Mouse (Mus musculus) embryo, embryonic 10.5 days (tissue): ENCODE measurements at regions not wholly inside any gene's neighbourhood (a gene's known extent, or its start where the extent isn't known, plus 50 kb on each side); places are given as distances from the start of the nearest gene placed in this dataset.

Experiments used
- DNase-seq: peaks from one replicate; pipeline ENCODE4 v3.0.0-alpha.2; 2015; ENCODE audit warnings: low spot score

- DNase-seq, result no peak
Observed at GRCm38 (mm10) chr16:92915651-92916050, 89.7 kb upstream of the Runx1 start.

GRCm38 (mm10) chr16:92906873-92907272, 80.9 kb upstream of the Runx1 start:
- DNase-seq, result no peak

DNA sequence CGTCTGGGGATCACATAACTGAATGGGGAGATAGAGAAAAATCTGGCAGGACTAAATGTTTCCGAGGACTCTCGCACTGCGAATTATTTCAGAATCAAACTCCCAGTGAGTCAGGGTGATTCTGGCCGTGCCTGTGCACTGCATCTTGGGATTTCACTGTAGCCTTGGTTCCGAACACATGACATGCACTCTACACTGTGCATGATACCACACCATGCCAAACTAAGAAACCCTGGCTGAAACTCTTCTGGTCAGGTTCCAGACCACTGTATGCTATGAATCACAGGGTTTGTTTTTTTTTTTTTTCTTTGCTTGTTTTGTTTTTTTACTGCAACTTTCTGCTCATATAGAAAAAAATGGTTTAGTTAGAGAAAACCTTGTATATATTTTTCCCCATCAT, 79.7 kb upstream of the Runx1 start:
- DNase-seq, result no peak

GRCm38 (mm10) chr16:92903892-92904473, 78.0 kb upstream of the Runx1 start:
- no peak for DNase-seq

- no peak for DNase-seq
Observed at GRCm38 (mm10) chr16:92903486-92903885, 77.5 kb upstream of the Runx1 start.

GRCm38 (mm10) chr16:92899704-92900103, 73.8 kb upstream of the Runx1 start:
- no peak for DNase-seq

GRCm38 (mm10) chr16:92891741-92892140, 65.8 kb upstream of the Runx1 start:
- DNase-seq, result no peak

GRCm38 (mm10) chr16:92890713-92891112, 64.8 kb upstream of the Runx1 start:
- no peak for DNase-seq

DNA sequence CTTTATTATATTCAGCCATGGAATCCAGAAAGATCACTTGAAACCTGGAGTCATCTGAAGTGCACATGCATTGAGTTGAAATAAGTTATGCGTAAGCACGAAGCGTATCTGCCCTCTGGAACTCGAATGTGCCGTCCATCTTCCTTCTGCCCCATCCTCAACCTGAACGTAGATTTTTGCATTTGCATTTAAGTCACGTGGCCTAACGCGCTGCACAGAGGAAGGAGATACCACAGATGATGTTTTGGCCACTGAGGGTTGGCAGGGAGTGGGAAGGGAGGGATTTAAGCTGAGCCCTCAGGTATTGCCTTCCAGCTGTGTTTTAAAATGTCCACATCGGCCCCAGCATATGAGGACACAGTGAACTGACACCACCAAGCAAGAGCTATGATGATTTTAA, 63.6 kb upstream of the Runx1 start:
- DNase-seq, result no peak

GRCm38 (mm10) chr16:92886226-92886625, 60.3 kb upstream of the Runx1 start:
- DNase-seq, result no peak

GRCm38 (mm10) chr16:92883821-92884272, 57.9 kb upstream of the Runx1 start:
- peak; percentile 66 for DNase-seq

- no peak for DNase-seq
Observed at GRCm38 (mm10) chr16:92880356-92881043, 54.6 kb upstream of the Runx1 start.

DNA sequence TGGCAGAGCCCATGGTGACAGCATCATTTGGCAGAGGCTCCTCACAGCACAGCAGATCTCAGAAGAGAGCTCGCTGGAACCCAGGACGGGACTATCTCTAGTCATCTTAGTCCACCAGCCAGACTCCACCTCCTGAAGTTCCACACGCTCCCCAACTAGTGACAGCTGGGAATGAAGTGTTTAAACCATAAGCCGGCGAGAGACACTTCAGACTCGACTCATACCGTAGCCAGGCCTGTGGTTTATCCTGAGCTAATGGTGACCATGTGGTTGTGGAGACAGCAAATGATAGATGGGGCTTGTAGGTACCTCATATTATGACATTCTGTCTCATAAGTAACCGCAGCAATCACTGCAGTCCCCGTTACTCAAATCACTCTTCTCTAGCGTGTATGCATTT, 52.1 kb upstream of the Runx1 start:
- no peak for DNase-seq
